Mouse (Mus musculus) CD8-positive naive resting alpha-beta T cell, adult 2 months (primary cell): Measurements from ENCODE around the gene Hephl1.

Experiments
- DNase-seq, 2 experiments: peaks; one replicate each; pipeline ENCODE4 v3.0.0; 2022; ENCODE audit warnings: low read depth in 2 of 2, low spot score in 2 of 2

Hephl1 gene

GRCm38 (mm10) chr9:15018756-15019131 lies 93.2 kb downstream of the Hephl1 start:
- DNase-seq = no peak

- peak; percentile 62 to 70 for DNase-seq
Observed at GRCm38 (mm10) chr9:15017791-15018755, 93.8 kb downstream of the Hephl1 start.

GRCm38 (mm10) chr9:15015223-15015956 lies 96.5 kb downstream of the Hephl1 start:
- DNase-seq = peak; percentile 71 to 81

GRCm38 (mm10) chr9:15007566-15007965 lies 104.3 kb downstream of the Hephl1 start:
- DNase-seq = no peak

- no peak for DNase-seq
Observed at GRCm38 (mm10) chr9:15004298-15004685, 107.6 kb downstream of the Hephl1 start.

- DNase-seq = no peak
Observed at GRCm38 (mm10) chr9:15003676-15004297, 108.1 kb downstream of the Hephl1 start.

GRCm38 (mm10) chr9:15002995-15003613 lies 108.8 kb downstream of the Hephl1 start:
- no peak for DNase-seq
